Mouse (Mus musculus): Measurements from ENCODE around the gene Drc7.

Drc7 gene

GRCm38 (mm10) chr8:95054927-95055510 is at the start of gene Drc7:
Gene Drc7, plus strand, starts transcription at chr8:95055103.
- no peak for DNase-seq (ENCODE audit: low read depth, low spot score)

GRCm38 (mm10) chr8:95012442-95012919 is 42.4 kb upstream of the Drc7 start:
- peak; percentile 22 for DNase-seq (ENCODE audit: low read depth, low spot score)

- no peak for DNase-seq (ENCODE audit: low read depth, low spot score)
These were observed 39.0 kb upstream of the Drc7 start for GRCm38 (mm10) chr8:95015866-95016265.

GRCm38 (mm10) chr8:95016684-95017083 is 38.2 kb upstream of the Drc7 start:
- no peak for DNase-seq (ENCODE audit: low read depth, low spot score)

- DNase-seq (ENCODE audit: low read depth, low spot score) = no peak
These were observed 37.5 kb upstream of the Drc7 start, which contains the start of gene Adgrg3 for GRCm38 (mm10) chr8:95017451-95017850. Gene Adgrg3, plus strand, starts transcription at chr8:95017692.

- DNase-seq (ENCODE audit: low read depth, low spot score) = no peak
These were observed 36.8 kb upstream of the Drc7 start for GRCm38 (mm10) chr8:95017969-95018635.

- peak; percentile 75 for DNase-seq (ENCODE audit: low read depth, low spot score)
These were observed 34.6 kb upstream of the Drc7 start for GRCm38 (mm10) chr8:95020293-95020777.

GRCm38 (mm10) chr8:95020821-95021220 is 34.1 kb upstream of the Drc7 start:
- DNase-seq (ENCODE audit: low read depth, low spot score) = peak; percentile 61

- DNase-seq (ENCODE audit: low read depth, low spot score) = no peak
These were observed 31.7 kb upstream of the Drc7 start for GRCm38 (mm10) chr8:95023201-95023600.

GRCm38 (mm10) chr8:95024387-95024786 is 30.5 kb upstream of the Drc7 start:
- no peak for DNase-seq (ENCODE audit: low read depth, low spot score)

GRCm38 (mm10) chr8:95025421-95025820 is 29.5 kb upstream of the Drc7 start:
- DNase-seq (ENCODE audit: low read depth, low spot score) = peak; percentile 17

GRCm38 (mm10) chr8:95028391-95028790 is 26.5 kb upstream of the Drc7 start:
- DNase-seq (ENCODE audit: low read depth, low spot score) = peak; percentile 10

GRCm38 (mm10) chr8:95037106-95037925 is 17.6 kb upstream of the Drc7 start:
- DNase-seq (ENCODE audit: low read depth, low spot score) = no peak

GRCm38 (mm10) chr8:95041883-95042784 is 12.8 kb upstream of the Drc7 start:
- DNase-seq (ENCODE audit: low read depth, low spot score) = no peak

- DNase-seq (ENCODE audit: low read depth, low spot score) = no peak
These were observed 10.1 kb upstream of the Drc7 start for GRCm38 (mm10) chr8:95044811-95045210.

- no peak for DNase-seq (ENCODE audit: low read depth, low spot score)
These were observed 7.9 kb upstream of the Drc7 start for GRCm38 (mm10) chr8:95046982-95047381.

- DNase-seq (ENCODE audit: low read depth, low spot score) = no peak
These were observed 6.8 kb upstream of the Drc7 start for GRCm38 (mm10) chr8:95047884-95048680.

GRCm38 (mm10) chr8:95049636-95050035 is 5.3 kb upstream of the Drc7 start:
- no peak for DNase-seq (ENCODE audit: low read depth, low spot score)

GRCm38 (mm10) chr8:95054438-95054837 is 465 bp upstream of the Drc7 start:
- DNase-seq (ENCODE audit: low read depth, low spot score) = no peak

GRCm38 (mm10) chr8:95056414-95056813 is 1.5 kb downstream of the Drc7 start:
- no peak for DNase-seq (ENCODE audit: low read depth, low spot score)
